Comparison of ENCODE assay signal across 17 mouse cellular contexts in genomic region chr4:118367551-118367950, GRCm38 (mm10).
"Had no signal": no experiment of that assay in that cellular context is flagged by ENCODE, and none has a peak within 500 bp of the region (broad histone marks: within the 10 kb centered on the region; RNA-seq: fewer than 3 reads in every experiment).

No protein-coding gene starts in this region.

- H3K27ac ChIP-seq: lung, embryonic 15.5 days; macrophage; midbrain, embryonic 12.5 days; neural tube, embryonic 12.5 days; stomach, embryonic 15.5 days; stomach, postnatal 0 days had no signal

- ATAC-seq: liver, postnatal 0 days; lung, postnatal 0 days had no signal

- H3K4me3 ChIP-seq: lung, embryonic 15.5 days; megakaryocyte, embryonic 14.5 days; midbrain, embryonic 12.5 days; neural tube, embryonic 12.5 days; stomach, embryonic 15.5 days had no signal

- H3K4me2 ChIP-seq: lung, embryonic 15.5 days; midbrain, embryonic 12.5 days; neural tube, embryonic 12.5 days; stomach, embryonic 15.5 days had no signal

- H3K9ac ChIP-seq: liver, postnatal 0 days; lung, embryonic 15.5 days; midbrain, embryonic 12.5 days; neural tube, embryonic 12.5 days; stomach, embryonic 15.5 days had no signal

- H3K9me3 ChIP-seq: lung, embryonic 15.5 days; megakaryocyte, embryonic 14.5 days; midbrain, embryonic 12.5 days; neural tube, embryonic 12.5 days; stomach, embryonic 15.5 days had no signal

- DNase-seq: liver, postnatal 0 days; lung, adult 2 months; lung, postnatal 14 days; lung, postnatal 36 days; midbrain, embryonic 14.5 days; right cerebral cortex, postnatal 14 days; thymus, adult 2 months; thymus, postnatal 25 days; thymus, postnatal 4 days had no signal

- H3K4me1 ChIP-seq: lung, embryonic 15.5 days; megakaryocyte, embryonic 14.5 days; midbrain, embryonic 12.5 days; neural tube, embryonic 12.5 days; stomach, embryonic 15.5 days had no signal

- H3K27me3 ChIP-seq: lung, embryonic 15.5 days; megakaryocyte, embryonic 14.5 days; midbrain, embryonic 12.5 days; neural tube, embryonic 12.5 days; stomach, embryonic 15.5 days had no signal
